In the genomic region with DNA sequence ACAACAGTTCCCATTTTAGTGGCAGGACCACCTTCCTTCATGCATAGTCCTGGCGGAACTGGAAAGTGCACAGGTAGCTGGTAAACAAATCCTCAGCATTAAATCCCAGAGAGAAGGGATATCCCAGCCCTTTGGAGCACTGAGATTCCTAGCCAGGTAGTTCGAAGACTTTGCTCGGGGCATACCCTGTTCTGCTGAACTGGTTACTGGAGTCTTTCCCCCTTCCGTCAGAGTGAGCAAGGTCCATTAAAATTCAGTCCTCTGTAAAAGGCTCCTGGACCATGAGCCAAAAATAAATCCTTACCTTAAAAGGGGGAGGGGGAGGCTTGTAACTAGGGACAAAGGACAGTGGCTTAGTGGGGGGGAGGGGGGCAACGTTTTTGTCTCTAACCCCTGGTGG, we compare ENCODE assay signal across 14 mouse cellular contexts. TPM values are rescaled to one million over a fixed set of nuclear protein-coding genes. Genes with fewer than 3 reads are reported as not detected.
DNase-seq lines count a peak whose midpoint lies in the region; TF ChIP-seq lines count a peak whose summit lies in the region.
"Had no signal": no experiment of that assay in that cellular context is flagged by ENCODE, and none has a peak within 500 bp of the region (broad histone marks: within the 10 kb centered on the region; RNA-seq: fewer than 3 reads in every experiment).

No protein-coding gene starts in this region.

- H3K4me3 ChIP-seq in gastrocnemius, adult 2 months, result peak overlapping the region; percentile 71
- H3K4me3 ChIP-seq in left cerebral cortex, adult 2 months, result peak overlapping the region; percentile 64
- H3K4me3 ChIP-seq: embryonic facial prominence, embryonic 12.5 days; neural tube, embryonic 15.5 days had no signal

- intact Hi-C loops in gastrocnemius, adult 2 months (cut with DNase I), result no loop called here
- intact Hi-C loops in left cerebral cortex, adult 2 months (cut with DNase I), result no loop called here

- no peak for DNase-seq in gastrocnemius, adult 2 months
- no peak for DNase-seq in gastrocnemius, postnatal 10 days
- no peak for DNase-seq in left cerebral cortex, adult 2 months (ENCODE audit: extremely low spot score in 1 of 2, low spot score in 2 of 2)
- DNase-seq in left cerebral cortex, adult 18-20 months (ENCODE audit: low spot score in 2 of 2), result no peak
- peak; percentile 49 for DNase-seq in kidney, adult 18-20 months
- DNase-seq in kidney, postnatal 10 days, result peak; percentile 17
- DNase-seq in adrenal gland, adult (ENCODE audit: inconsistent age in 2 of 2, low spot score in 1 of 2), result no peak
- no peak for DNase-seq in gastrocnemius, postnatal 4 days (ENCODE audit: low spot score in 2 of 2)
- DNase-seq: layer of hippocampus, adult 9-11 months; thymus, postnatal 25 days had no signal

- TF ChIP-seq CTCF in gastrocnemius, adult 2 months (IDR thresholded peaks at IDR 0.05), result no peak
- TF ChIP-seq CTCF in left cerebral cortex, adult 2 months (IDR thresholded peaks at IDR 0.05), result no peak

- peak overlapping the region; percentile 65 for H3K27ac ChIP-seq in gastrocnemius, adult 2 months
- peak overlapping the region; percentile 53 for H3K27ac ChIP-seq in left cerebral cortex, adult 2 months
- H3K27ac ChIP-seq: embryonic facial prominence, embryonic 12.5 days; neural tube, embryonic 15.5 days; stomach, postnatal 0 days had no signal

RNA-seq across cellular contexts. Expression of a gene that starts 1.6 kb away (rescaled TPM):
- total RNA-seq in gastrocnemius, adult 2 months (2021), result 10 to 100 TPM; 10.2 to 13.5 TPM
- total RNA-seq in gastrocnemius, postnatal 10 days (2021), result 10 to 100 TPM; 11.8 to 12.1 TPM
- 100 to 1,000 TPM in 1 of 2 experiments, 10 to 100 TPM in 1; 78.6 to 101 TPM for total RNA-seq in left cerebral cortex, adult 2 months (2021)
- total RNA-seq in left cerebral cortex, adult 18-20 months (2021), result 10 to 100 TPM; 58.5 to 66.3 TPM
- total RNA-seq in gastrocnemius, postnatal 4 days (2021), result 1 to 10 TPM; 6.7 to 8.7 TPM
- total RNA-seq: liver, adult 2 months had no signal

RNA-seq across cellular contexts. Expression of a gene that starts 43.0 kb away (rescaled TPM):
- 10 to 100 TPM; 13.7 to 16.5 TPM for total RNA-seq in gastrocnemius, adult 2 months (2021)
- 10 to 100 TPM in 1 of 2 experiments, 1 to 10 TPM in 1; 9.3 to 12.4 TPM for total RNA-seq in gastrocnemius, postnatal 10 days (2021)
- 10 to 100 TPM; 34.8 to 36.5 TPM for total RNA-seq in left cerebral cortex, adult 2 months (2021)
- total RNA-seq in left cerebral cortex, adult 18-20 months (2021), result 10 to 100 TPM; 32.0 to 32.8 TPM
- 10 to 100 TPM; 12.2 to 14.7 TPM for total RNA-seq in gastrocnemius, postnatal 4 days (2021)

Comparison
In these comparisons a context has a peak if more than half of its experiments do, and no peak if none do; other contexts are left out.
1. DNase-seq: peak in kidney, adult 18-20 months (single experiment) and kidney, postnatal 10 days (single experiment); none in gastrocnemius, adult 2 months (single experiment), gastrocnemius, postnatal 10 days (single experiment), left cerebral cortex, adult 2 months (0 of 2), left cerebral cortex, adult 18-20 months (0 of 2), adrenal gland, adult (0 of 2) and gastrocnemius, postnatal 4 days (0 of 2).
2. RNA of a gene that starts 1.6 kb away (total RNA-seq): 78.6 to 101 TPM in left cerebral cortex, adult 2 months and 58.5 to 66.3 TPM in left cerebral cortex, adult 18-20 months; 10.2 to 13.5 TPM in gastrocnemius, adult 2 months, 11.8 to 12.1 TPM in gastrocnemius, postnatal 10 days and 6.7 to 8.7 TPM in gastrocnemius, postnatal 4 days; every median in the first group is over 4 times any median in the second.